Mouse (Mus musculus): ENCODE data around the gene Tmed10. TPM values are rescaled to one million over a fixed set of nuclear protein-coding genes. Genes with fewer than 3 reads are reported as not detected.

Tmed10 gene
- polyA plus RNA-seq, 1 experiment from 2014 or later: 328 TPM

- H3K36me3 ChIP-seq (ENCODE audit: control insufficient read depth, insufficient read depth): no peaks in the 10 kb centered on the region
- H3K4me1 ChIP-seq (replicated peaks; ENCODE audit: control insufficient read depth, insufficient read depth, low read length): no peaks in the 10 kb centered on the region
- no peak overlapping the region for H3K4me2 ChIP-seq (replicated peaks; ENCODE audit: low read depth)
- no peaks in the 10 kb centered on the region for H3K9me3 ChIP-seq (ENCODE audit: control insufficient read depth)
- no peak for ATAC-seq
- no peak overlapping the region for H3K27ac ChIP-seq (ENCODE audit: low read depth, low read length)
- no peak overlapping the region for H3K9ac ChIP-seq (ENCODE audit: low read depth, low read length)
- no peak overlapping the region for H3K4me3 ChIP-seq (ENCODE audit: low read depth, low read length)
- peaks cover 11% of the 10 kb centered on the region for H3K27me3 ChIP-seq (replicated peaks; ENCODE audit: control insufficient read depth, insufficient read depth, low read length)
- no peak for TF ChIP-seq CTCF (IDR thresholded peaks at IDR 0.05; ENCODE audit: low read depth)
Observed at GRCm38 (mm10) chr12:85291541-85291940, 83.1 kb downstream of the Tmed10 start.

- no peaks in the 10 kb centered on the region for H3K36me3 ChIP-seq (ENCODE audit: control insufficient read depth, insufficient read depth)
- H3K9me3 ChIP-seq (ENCODE audit: control insufficient read depth): no peaks in the 10 kb centered on the region
- ATAC-seq: no peak
- WGBS: 79% methylated on average over 10 of the region's 10 CpGs
- TF ChIP-seq CTCF (IDR thresholded peaks at IDR 0.05; ENCODE audit: low read depth): no peak
- no peak overlapping the region for H3K9ac ChIP-seq (ENCODE audit: low read depth, low read length)
- H3K27ac ChIP-seq (ENCODE audit: low read depth, low read length): no peak overlapping the region
- H3K4me3 ChIP-seq (ENCODE audit: low read depth, low read length): no peak overlapping the region
- no peaks in the 10 kb centered on the region for H3K4me1 ChIP-seq (replicated peaks; ENCODE audit: control insufficient read depth, insufficient read depth, low read length)
- peaks cover 11% of the 10 kb centered on the region for H3K27me3 ChIP-seq (replicated peaks; ENCODE audit: control insufficient read depth, insufficient read depth, low read length)
- H3K4me2 ChIP-seq (replicated peaks; ENCODE audit: low read depth): peak overlapping the region; percentile 21
Observed at GRCm38 (mm10) chr12:85290633-85291032, 84.0 kb downstream of the Tmed10 start.

Other genes starting within 250 kb of the Tmed10 start
- gene Rps6kl1, start 223.6 kb downstream of the Tmed10 start, polyA plus RNA-seq (2015; fragmentation: Nextera tagmentation; extraction: Ambion mirVana): 1.3 and 1.9 TPM in 2 replicates
- gene Pgf, start 197.1 kb downstream of the Tmed10 start, polyA plus RNA-seq (2015; fragmentation: Nextera tagmentation; extraction: Ambion mirVana): 3.9 and 4.2 TPM in 2 replicates
- 44.5 and 44.9 TPM in 2 replicates for gene Eif2b2, start 155.4 kb downstream of the Tmed10 start, polyA plus RNA-seq (2015; fragmentation: Nextera tagmentation; extraction: Ambion mirVana)
- 2.5 and 3.0 TPM in 2 replicates for gene Mlh3, start 104.2 kb downstream of the Tmed10 start, polyA plus RNA-seq (2015; fragmentation: Nextera tagmentation; extraction: Ambion mirVana)
- gene Acyp1, start 86.4 kb downstream of the Tmed10 start, polyA plus RNA-seq (2015; fragmentation: Nextera tagmentation; extraction: Ambion mirVana): 50.3 and 51.9 TPM in 2 replicates
- 0.86 and 0.96 TPM in 2 replicates for gene Zc2hc1c, start 86.3 kb downstream of the Tmed10 start, polyA plus RNA-seq (2015; fragmentation: Nextera tagmentation; extraction: Ambion mirVana)
- 10.2 and 10.3 TPM in 2 replicates for gene Nek9, start 35.5 kb downstream of the Tmed10 start, polyA plus RNA-seq (2015; fragmentation: Nextera tagmentation; extraction: Ambion mirVana)
- gene Fos, start 99.0 kb upstream of the Tmed10 start, polyA plus RNA-seq (2015; fragmentation: Nextera tagmentation; extraction: Ambion mirVana): 22.4 and 27.1 TPM in 2 replicates
- 0.44 TPM in 2 replicates for gene Jdp2, start 224.2 kb upstream of the Tmed10 start, polyA plus RNA-seq (2015; fragmentation: Nextera tagmentation; extraction: Ambion mirVana)

Data from intestine, postnatal 0 days (tissue).